Mouse (Mus musculus) neural tube, embryonic 12.5 days (tissue): ENCODE results near the gene Spag7. TPM values are rescaled to one million over a fixed set of nuclear protein-coding genes. Genes with fewer than 3 reads are reported as not detected.

ENCODE experiments used
- ATAC-seq: fragments of 200-750 bp; cut with Nextera tagmentation; 2 replicates; pipeline ENCODE4 v1.8.0; 2017; ENCODE audit warnings: low read depth, mild to moderate bottlenecking, moderate TSS enrichment, moderate library complexity; ENCODE audit not compliant: low FRiP score
- H3K27ac ChIP-seq: fragments of 300-500 bp; sonication (generic); 2 replicates; pipeline ENCODE4 v1.5.1; 2016
- H3K27me3 ChIP-seq: fragments of 300-500 bp; sonication (generic); replicated peaks from 2 replicates; pipeline ENCODE4 v1.6.1; 2016; ENCODE audit warnings: mild to moderate bottlenecking
- H3K36me3 ChIP-seq: fragments of 300-500 bp; sonication (generic); 2 replicates; pipeline ENCODE4 v1.6.1; 2016; ENCODE audit warnings: mild to moderate bottlenecking
- H3K4me1 ChIP-seq: fragments of 300-500 bp; sonication (generic); 2 replicates; pipeline ENCODE4 v1.6.1; 2016
- H3K4me2 ChIP-seq: fragments of 300-500 bp; sonication (generic); replicated peaks from 2 replicates; pipeline ENCODE4 v1.6.1; 2016; ENCODE audit warnings: mild to moderate bottlenecking
- H3K4me3 ChIP-seq: fragments of 300-500 bp; sonication (generic); 2 replicates; pipeline ENCODE4 v1.5.1; 2016
- H3K9ac ChIP-seq: fragments of 300-500 bp; sonication (generic); 2 replicates; pipeline ENCODE4 v1.6.1; 2016; ENCODE audit warnings: mild to moderate bottlenecking
- H3K9me3 ChIP-seq: fragments of 300-500 bp; sonication (generic); 2 replicates; pipeline ENCODE4 v1.6.1; 2016; ENCODE audit warnings: mild to moderate bottlenecking
- WGBS: fragments of 180-500 bp; shearing (Covaris S2); methylation state at CpG from one replicate; pipeline ENCODE4 v1.1.7; 2016; 5-methylcytosine and 5-hydroxymethylcytosine counted together
- polyA plus RNA-seq: library from polyadenylated mRNA; unstranded; fragments of >200 nt; fragmentation: Nextera tagmentation; extraction: Ambion mirVana; gene quantifications from 2 replicates; pipeline ENCODE4 v1.2.1, GENCODE M21; 2016

Gene Spag7
- polyA plus RNA-seq, 1 experiment from 2014 or later: 154 TPM

DNA sequence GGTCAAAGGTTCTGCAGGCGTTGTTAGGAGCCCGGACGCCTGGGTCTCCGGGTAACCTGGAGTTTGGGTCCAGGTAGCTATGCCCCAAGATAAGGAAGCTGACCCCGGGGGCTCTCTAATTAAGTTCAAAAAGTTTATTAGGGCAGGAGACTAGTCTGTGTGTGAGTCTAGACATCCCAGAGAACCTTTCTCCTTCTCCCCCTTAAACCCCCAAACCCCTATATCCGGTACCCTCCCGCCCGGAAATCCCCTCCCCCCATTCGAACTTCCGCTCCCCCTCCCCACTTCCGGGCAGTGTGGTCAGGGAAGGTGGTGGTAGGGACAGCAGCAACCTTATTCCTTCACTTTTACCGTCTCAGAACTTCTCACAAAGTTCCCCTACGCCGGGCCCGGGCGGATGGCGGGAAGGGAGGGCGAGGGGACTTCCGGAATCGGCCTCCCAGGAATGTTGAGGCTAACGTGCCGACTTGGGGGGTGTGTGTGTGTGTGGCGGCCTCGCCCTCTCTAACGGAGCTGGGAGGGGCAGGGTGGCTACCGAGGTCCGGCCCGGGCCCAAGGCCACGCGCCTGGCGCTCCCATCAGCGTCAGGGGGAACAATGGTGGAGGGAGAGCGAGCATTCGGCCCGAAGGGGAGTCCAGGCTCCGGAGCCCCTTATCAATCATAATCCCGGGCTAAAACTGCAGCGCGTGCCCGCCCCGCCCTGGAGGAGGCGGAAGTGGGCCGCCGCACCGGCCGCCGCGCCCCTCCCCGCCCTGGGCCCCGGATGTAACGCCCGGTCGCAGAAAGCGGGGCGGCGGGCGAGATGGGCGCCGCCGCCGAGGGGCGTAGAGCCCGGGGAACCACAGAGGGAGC, 15.6 kb downstream of the Spag7 start:
- Histone ChIP-seq H3K4me3 (peak overlapping the region; percentile 98), H3K27ac (peak overlapping the region; percentile 90), H3K4me1 (peaks cover 49% of the 10 kb centered on the region), H3K9ac (peak overlapping the region; percentile 97), H3K9me3 (no peaks in the 10 kb centered on the region), H3K4me2 (peak overlapping the region; percentile 97), H3K36me3 (peaks cover 38% of the 10 kb centered on the region), H3K27me3 (no peaks in the 10 kb centered on the region)
- WGBS: under 1% methylated on average over 63 of the region's 63 CpGs
- ATAC-seq: peak; percentile 65

DNA sequence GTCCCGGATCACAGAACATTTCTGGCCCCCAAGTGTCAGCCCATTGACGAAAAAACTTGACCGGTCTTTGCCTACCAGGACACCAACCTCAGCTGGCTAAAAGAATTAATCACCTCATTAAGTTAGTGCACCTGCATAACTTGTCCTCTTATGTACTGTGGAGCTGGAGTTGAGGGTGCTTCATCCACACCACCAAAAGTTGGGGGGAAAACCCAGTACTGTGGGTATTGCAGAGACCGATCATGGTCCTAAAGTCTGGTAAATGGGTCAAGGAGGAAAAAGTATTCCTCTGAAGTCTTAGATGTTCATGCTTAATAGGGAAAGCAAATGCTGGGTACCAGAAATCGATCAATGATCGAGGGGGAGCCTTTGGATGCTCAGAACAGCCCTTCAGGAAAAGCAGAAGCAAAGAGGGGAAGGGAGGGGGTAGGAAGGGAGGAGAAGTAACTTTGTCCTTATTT, 16.3 kb downstream of the Spag7 start:
- Histone ChIP-seq H3K4me1 (peaks cover 55% of the 10 kb centered on the region), H3K27ac (no peak overlapping the region), H3K36me3 (peaks cover 38% of the 10 kb centered on the region), H3K9ac (peak overlapping the region; percentile 97), H3K9me3 (no peaks in the 10 kb centered on the region), H3K4me2 (peak overlapping the region; percentile 97), H3K27me3 (no peaks in the 10 kb centered on the region), H3K4me3 (peak overlapping the region; percentile 98)
- 67% methylated on average over 6 of the region's 6 CpGs for WGBS
- no peak for ATAC-seq

DNA sequence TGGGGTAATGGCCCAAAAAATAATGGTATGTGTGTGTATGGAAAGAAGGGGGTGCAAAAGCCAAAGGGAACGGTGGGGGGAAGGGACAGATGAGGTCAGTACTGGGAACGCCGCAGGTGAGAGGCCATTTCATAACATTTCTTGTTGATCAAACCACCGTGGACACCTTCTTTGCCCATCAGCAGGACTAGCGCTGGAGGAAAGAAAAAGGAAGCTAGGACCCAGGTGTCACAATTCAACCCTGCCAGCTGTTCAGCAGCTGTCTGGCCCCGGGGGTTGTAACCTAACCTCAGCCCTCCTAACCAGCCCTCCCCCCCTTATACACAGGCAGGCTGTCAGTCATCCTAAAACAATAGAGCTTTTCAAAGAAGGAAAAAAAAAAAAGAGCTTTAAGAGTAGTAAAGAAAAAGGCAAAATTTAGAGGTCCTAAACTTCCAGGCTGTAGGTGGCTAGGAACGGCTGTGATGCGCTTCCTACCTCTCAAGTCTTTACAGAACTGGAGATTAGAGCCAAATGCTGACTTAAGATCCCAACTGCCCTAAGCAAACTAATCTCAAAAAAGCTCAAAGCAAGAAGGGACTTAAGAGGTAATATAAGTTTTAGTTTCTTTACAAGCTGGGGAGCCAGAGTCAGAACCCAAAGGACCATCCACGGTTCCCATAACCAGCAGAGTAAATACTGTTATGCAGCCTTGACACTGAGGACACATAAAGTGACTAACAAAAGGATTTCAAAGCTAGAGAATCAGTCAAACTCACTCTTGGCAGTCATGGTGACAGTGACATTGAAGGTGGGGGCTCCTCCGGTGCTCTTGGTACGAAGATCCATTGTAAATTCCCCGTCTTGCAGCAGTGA, 17.0 kb downstream of the Spag7 start:
- Histone ChIP-seq H3K4me3 (peak overlapping the region; percentile 98), H3K4me2 (peak overlapping the region; percentile 97), H3K4me1 (peaks cover 58% of the 10 kb centered on the region), H3K9ac (peak overlapping the region; percentile 97; the same call in 1 of the 2 replicates), H3K36me3 (peaks cover 38% of the 10 kb centered on the region), H3K27me3 (no peaks in the 10 kb centered on the region), H3K27ac (no peak overlapping the region), H3K9me3 (no peaks in the 10 kb centered on the region)
- 71% methylated on average over 12 of the region's 12 CpGs for WGBS
- ATAC-seq: no peak

DNA sequence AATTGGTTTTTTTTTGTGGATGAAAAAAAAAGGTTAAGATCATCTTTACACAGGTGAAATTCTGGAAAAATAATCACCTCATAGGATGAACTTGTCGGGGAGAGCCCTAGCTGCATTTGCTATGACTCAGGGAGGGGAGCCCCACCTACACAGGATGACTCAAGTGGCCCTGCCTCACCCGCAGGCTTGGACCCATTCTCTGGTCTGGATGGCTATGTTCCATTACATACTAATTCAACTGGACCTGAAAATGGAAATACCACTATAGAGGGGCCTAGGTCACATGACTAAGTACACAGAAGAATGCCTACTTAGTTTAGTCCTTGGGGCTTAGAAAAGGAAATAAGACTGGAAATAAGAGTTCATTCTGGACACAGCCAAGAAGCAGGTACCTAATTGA, 17.8 kb downstream of the Spag7 start:
- Histone ChIP-seq H3K9ac (no peak overlapping the region), H3K36me3 (peaks cover 38% of the 10 kb centered on the region), H3K4me2 (no peak overlapping the region), H3K27me3 (no peaks in the 10 kb centered on the region), H3K4me3 (no peak overlapping the region), H3K4me1 (peaks cover 52% of the 10 kb centered on the region), H3K27ac (no peak overlapping the region), H3K9me3 (no peaks in the 10 kb centered on the region)
- ATAC-seq: no peak
- 81% methylated on average over 2 of the region's 2 CpGs for WGBS

DNA sequence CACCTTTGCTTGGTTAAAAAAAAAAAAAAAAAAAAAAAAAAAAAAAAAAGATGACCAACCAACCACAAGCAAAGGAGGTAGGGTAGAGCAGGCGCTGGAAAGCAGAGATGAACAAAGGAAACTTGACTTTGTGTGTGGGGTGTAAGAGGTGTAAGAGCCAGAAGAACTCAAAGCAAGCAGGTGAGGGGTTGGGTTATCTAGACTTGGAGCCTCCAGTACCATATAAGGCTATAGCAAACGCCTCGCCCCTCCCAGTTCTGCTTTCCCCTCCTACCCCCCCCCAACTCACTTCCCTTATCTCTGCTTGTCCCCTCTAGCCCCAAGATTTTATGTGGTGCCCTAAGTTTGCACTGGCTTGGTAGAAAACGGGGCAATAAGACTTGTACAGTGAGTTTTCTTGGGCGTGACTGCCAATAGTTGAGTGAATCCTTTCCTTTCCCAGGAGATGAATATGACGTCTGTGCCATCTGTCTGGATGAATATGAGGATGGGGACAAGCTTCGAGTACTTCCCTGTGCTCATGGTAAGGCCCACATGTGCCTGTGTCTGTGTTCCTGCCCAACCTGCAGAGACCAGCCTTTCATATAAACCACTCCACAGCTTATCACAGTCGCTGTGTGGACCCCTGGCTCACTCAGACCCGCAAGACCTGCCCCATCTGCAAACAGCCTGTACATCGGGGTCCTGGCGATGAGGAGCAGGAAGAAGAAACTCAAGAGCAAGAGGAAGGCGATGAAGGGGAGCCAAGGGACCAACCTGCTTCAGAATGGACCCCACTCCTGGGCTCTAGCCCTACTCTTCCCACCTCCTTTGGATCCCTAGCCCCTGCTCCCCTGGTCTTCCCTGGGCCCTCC, 18.7 kb downstream of the Spag7 start:
- Histone ChIP-seq H3K9me3 (no peaks in the 10 kb centered on the region), H3K27me3 (no peaks in the 10 kb centered on the region), H3K4me1 (peaks cover 52% of the 10 kb centered on the region), H3K4me2 (0 out of 2 replicates have a peak overlapping the region, but pooled peaks have one; percentile 6), H3K36me3 (peaks cover 39% of the 10 kb centered on the region), H3K4me3 (no peak overlapping the region), H3K27ac (no peak overlapping the region), H3K9ac (no peak overlapping the region)
- 85% methylated on average over 12 of the region's 12 CpGs for WGBS
- ATAC-seq: no peak

DNA sequence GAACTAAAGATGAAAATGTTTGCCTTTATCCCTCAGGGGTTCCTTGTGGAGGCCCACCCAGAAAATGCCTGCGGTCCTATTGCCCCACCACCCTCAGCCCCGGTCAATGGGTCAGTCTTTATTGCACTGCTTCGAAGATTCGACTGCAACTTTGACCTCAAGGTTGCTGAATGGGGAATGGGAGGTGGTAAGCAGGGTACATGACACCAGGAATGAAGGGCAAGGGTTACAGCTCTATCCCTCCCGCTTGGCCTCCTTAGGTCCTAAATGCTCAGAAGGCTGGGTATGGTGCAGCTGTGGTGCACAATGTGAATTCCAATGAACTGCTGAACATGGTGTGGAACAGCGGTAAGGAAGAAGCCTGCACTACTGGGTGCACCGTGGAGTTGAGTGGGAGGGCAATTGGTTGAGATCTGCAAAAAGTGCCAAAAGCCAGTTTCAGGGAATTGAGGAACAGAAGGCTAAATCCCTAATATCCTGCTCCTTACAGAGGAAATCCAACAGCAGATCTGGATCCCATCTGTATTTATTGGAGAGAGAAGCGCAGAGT, 20.0 kb downstream of the Spag7 start:
- no peak overlapping the region for H3K4me3 ChIP-seq
- WGBS: 85% methylated on average over 8 of the region's 8 CpGs
- peaks cover 52% of the 10 kb centered on the region for H3K36me3 ChIP-seq
- ATAC-seq: no peak
- peak overlapping the region; percentile 99; the same call in 1 of the 2 replicates for H3K4me2 ChIP-seq
- H3K27me3 ChIP-seq: no peaks in the 10 kb centered on the region
- no peak overlapping the region for H3K27ac ChIP-seq
- no peak overlapping the region for H3K9ac ChIP-seq
- H3K9me3 ChIP-seq: no peaks in the 10 kb centered on the region
- H3K4me1 ChIP-seq: peaks cover 54% of the 10 kb centered on the region

DNA sequence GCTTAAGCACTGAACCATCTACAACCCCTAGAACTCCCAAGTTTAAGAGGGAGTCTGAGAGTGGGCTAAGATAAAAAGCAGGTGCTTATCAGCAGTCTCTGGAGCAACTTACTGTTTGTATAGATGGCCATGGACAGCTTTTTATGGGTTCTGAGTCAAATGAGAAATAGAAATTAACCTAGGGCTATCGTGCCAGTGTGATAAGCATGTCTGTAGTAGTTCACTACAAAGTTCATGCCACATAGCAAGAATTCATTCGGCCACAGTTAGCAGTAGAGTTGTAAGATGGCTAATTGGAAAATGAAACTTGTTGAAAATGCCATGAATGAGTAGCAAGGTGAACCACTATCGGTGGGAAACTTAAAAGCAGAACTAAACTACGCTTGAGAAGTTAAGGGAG, 20.7 kb downstream of the Spag7 start:
- Histone ChIP-seq H3K9me3 (no peaks in the 10 kb centered on the region), H3K4me3 (peak overlapping the region; percentile 70), H3K4me2 (peak overlapping the region; percentile 99), H3K27me3 (no peaks in the 10 kb centered on the region), H3K4me1 (peaks cover 54% of the 10 kb centered on the region), H3K36me3 (peaks cover 58% of the 10 kb centered on the region), H3K27ac (no peak overlapping the region), H3K9ac (peak overlapping the region; percentile 86; the same call in 1 of the 2 replicates)
- WGBS: 87% methylated on average over 4 of the region's 4 CpGs
- no peak for ATAC-seq

DNA sequence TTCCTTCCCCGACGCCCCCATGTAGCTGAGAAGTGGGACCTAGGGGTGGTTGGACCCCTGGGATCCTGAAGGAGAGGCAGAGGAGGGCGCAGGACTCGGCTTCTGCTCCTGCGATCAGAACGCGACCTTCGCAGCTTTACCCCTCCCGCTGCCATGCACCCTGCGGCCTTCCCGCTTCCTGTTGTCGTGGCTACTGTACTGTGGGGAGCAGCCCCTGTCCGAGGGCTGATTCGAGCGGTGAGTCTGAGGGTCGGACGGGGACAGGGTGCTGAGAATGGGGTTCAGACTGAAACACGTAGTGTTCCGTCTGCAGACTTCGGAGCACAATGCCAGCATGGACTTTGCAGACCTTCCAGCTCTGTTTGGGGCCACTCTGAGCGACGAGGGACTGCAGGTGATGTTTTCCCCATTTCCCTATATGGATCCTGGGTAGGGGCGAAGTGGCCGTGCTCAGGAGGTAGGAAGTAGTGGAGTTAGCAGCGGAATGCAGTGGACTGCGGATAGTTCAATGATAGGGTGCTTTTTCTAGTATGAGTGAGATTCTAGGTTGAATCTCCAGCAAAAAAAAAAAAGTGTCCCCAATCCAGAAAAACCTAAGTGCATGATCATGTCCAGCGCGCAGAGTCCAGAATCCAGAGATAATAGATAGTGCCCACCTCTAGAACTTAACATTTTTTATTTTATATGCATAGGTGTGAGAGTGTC, 21.3 kb downstream of the Spag7 start:
- WGBS: 3% methylated on average over 28 of the region's 28 CpGs

DNA sequence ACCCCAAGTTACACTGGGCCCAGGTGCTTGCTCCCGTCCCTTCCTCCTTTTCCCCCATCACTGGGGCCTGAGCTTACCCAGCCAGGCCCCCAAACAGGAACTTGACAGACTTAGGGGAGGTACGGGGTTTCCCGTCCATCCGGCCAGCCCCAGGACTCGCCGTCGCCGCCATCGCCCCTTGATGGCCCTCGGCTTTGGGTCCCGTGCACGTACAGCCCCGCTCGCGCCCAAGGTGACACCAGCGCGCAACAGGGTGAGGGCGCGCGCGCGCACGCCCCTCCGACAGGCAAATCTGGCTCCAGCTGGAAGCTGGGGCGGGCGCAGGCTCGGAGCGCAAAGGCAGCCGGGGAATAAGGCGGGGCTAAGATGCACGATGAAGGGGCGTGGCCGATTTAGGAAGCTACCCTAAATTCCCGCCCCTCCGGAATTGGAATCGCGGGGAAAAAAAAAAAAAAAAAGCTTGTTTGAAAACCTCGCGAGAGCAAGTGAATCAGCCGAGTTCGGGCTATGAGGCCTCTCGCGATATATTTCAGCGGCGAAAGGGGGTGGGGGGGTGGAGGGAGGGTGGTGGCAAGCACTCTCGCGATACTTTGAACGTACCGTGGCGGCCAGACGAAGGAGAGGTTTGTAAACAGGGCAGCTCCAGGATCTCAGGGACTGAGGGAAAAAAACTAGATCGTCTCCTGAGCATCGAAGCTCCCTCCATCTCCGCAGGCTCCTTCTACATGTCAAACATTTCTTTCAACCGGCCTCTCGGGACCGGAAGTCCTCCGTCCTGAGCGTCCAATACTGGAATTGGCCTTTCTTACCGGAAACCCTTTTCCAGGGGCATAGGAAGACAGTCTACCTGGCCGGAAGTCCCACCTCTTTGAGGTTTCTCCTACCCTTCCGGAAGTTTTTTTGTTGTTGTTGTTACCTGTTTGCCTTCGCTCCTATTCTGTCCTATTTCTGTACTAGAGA, 22.2 kb downstream of the Spag7 start, which contains the start of the genes Rnf167 and Slc25a11:
Gene Rnf167 (plus strand): TSS at position 545 of the 960 bp plus-strand sequence.
Gene Slc25a11 (minus strand): TSS at position 789 of the 960 bp plus-strand sequence.
- Histone ChIP-seq H3K27ac (peak within 1 kb of the TSS; percentile 88), H3K27me3 (no peaks in the 10 kb centered on the region), H3K36me3 (peaks cover 56% of the 10 kb centered on the region), H3K9ac (peak within 1 kb of the TSS; percentile 86), H3K9me3 (no peaks in the 10 kb centered on the region), H3K4me3 (peak within 1 kb of the TSS; percentile 70), H3K4me2 (peak within 1 kb of the TSS; percentile 99), H3K4me1 (peaks cover 41% of the 10 kb centered on the region)
- under 1% methylated on average over 63 of the region's 63 CpGs for WGBS
- peak; percentile 86 for ATAC-seq

More for the DNA sequence above, 21.3 kb downstream of the Spag7 start:
- peak; percentile 27; the same call in 1 of the 2 replicates for ATAC-seq
- H3K27ac ChIP-seq: peak overlapping the region; percentile 88
- H3K9ac ChIP-seq: peak overlapping the region; percentile 86
- H3K9me3 ChIP-seq: no peaks in the 10 kb centered on the region
- peaks cover 50% of the 10 kb centered on the region for H3K4me1 ChIP-seq
- H3K36me3 ChIP-seq: peaks cover 62% of the 10 kb centered on the region
- peak overlapping the region; percentile 99 for H3K4me2 ChIP-seq
- H3K4me3 ChIP-seq: peak overlapping the region; percentile 70
- no peaks in the 10 kb centered on the region for H3K27me3 ChIP-seq

DNA sequence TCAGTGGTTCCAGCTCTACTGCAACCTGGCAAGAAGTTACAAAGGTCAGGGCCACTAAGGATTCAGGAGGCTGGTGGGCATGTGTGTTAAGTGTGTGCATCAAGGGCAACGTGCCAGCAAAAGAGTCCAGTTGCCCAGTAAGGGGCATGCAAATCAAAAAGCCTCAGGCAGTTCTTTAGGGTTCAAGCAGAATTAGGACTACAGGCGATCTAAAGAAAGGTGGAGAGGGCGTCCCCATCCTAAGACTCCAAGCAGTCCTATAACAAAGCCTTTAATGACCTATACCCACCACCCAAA, 23.0 kb downstream of the Spag7 start:
- H3K9ac ChIP-seq: peak overlapping the region; percentile 81
- peak; percentile 5; the same call in 1 of the 2 replicates for ATAC-seq
- H3K36me3 ChIP-seq: peaks cover 50% of the 10 kb centered on the region
- peak overlapping the region; percentile 67 for H3K4me3 ChIP-seq
- no peaks in the 10 kb centered on the region for H3K9me3 ChIP-seq
- 0 out of 2 replicates have a peak overlapping the region, but pooled peaks have one; percentile 59 for H3K27ac ChIP-seq
- H3K4me2 ChIP-seq: peak overlapping the region; percentile 86
- WGBS: 21% methylated on average over 3 of the region's 3 CpGs
- peaks cover 38% of the 10 kb centered on the region for H3K4me1 ChIP-seq
- H3K27me3 ChIP-seq: no peaks in the 10 kb centered on the region
